Mouse (Mus musculus): ENCODE measurements around the gene Adcy3.
A peak's percentile ranks its signal among the peaks of the same experiment; 100 is the strongest.

The Adcy3 gene

DNA sequence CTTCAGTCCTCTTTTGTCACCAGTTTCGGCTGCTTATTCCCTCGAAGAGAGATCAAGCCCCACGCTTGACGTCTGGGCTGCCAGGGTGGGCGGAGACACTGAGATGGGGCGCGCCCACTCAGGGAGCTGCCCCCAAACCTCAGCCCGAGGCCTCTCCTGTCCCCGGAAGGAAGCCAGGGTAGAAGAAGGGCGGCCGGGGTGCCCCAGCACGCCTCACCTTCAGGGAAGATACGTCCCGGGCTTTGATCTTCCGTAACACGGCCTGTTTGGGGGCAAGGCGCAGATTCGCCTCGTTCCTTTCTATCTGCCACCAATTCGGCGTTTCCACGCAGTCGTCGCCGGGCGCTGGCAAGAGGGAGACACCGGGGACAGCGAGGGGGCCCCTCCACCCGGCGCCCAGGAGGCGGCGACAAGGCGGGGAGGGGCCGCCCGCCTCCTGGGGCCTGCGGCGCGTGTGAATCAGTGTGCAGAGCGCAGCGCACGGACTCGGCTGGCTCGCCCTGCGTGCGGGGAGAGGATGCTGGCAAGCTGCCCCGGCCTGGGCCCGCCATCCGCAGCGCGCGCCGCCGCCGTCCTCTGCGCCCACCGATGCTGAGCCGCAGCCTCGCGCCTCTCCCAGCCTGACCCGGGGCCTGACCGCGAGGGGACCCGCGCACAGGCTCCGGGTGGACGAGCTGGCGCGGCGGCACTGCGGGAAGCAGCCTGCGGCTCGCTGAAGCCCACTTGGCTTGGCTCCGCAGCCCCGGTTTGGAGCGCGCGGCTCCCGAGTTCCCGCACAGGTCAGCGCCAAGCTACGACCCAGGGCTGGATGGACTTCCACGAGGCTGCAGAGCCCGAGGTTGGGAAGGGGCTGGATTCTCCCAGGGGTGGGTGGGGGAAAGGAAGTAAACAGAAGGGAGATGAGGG lies at the start of gene Adcy3:
TSS of gene Adcy3 (plus strand) at position 163 of the 906 bp plus-strand sequence.
- peak; percentile 38 for DNase-seq (ENCODE audit: low read depth, low spot score)

- no peak for DNase-seq (ENCODE audit: low read depth, low spot score)
Observed at GRCm38 (mm10) chr12:4083441-4083840, 49.5 kb upstream of the Adcy3 start.

DNA sequence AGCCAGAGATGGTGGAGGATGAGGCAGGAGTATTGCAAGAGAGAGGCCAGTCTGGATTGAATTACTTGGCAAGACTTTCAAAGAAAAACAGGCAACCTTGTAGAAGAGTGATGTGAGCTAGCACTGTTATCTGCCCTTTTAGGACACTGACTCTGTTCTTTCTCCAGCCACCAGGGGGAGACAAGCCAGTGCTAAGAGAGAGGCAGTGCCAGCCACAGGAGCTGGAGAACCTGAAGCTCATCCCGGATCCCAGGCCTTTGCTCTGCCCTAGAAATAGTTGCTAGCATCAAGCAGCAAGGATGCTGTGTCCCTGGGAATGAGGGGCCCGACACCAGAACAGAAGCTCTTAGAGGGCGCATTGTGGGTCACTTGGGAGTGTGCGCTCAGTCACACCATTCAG lies 25.5 kb upstream of the Adcy3 start:
- DNase-seq (ENCODE audit: low read depth, low spot score): peak; percentile 48

DNA sequence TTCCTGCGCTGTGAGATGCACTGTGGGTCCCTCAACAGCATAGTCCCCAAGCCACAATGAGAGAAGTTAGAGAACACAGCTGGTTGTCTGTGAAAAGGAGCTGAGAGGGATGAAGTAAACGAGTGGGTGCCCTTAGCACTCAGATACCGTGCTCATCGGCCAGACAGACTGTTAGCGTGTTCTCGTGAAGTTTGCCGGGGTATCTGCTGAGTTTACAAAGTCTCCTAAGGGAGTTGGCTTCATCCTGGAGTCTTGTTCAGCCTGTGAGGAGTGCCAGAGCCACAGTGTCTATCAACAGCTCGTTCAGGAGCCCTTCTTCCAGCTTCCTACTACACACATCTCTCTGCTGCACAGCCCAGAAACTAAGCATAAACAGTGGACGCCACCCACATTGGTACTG lies 16.8 kb upstream of the Adcy3 start:
- no peak for DNase-seq (ENCODE audit: low read depth, low spot score)

GRCm38 (mm10) chr12:4117136-4117535 lies 15.8 kb upstream of the Adcy3 start:
- DNase-seq (ENCODE audit: low read depth, low spot score): no peak

DNA sequence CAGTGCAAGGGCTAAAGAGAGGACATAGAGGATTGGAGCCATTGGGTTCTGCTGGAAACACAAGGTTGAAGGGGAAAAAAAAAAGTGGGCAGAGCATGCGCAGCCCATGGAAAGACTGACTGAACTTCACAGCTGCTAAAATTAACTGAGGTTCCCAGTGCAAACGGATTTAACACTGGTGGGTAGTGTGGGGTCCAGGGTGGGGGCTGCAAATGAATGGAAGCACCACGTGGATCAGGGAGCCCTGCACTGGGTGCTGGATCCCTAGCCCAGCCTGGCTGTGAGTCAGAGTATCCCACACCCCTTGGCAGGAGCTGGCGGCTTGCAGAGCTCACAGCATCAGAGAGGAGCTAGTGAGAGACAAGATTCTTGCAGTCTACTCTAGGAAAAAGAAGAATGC lies 15.3 kb upstream of the Adcy3 start:
- no peak for DNase-seq (ENCODE audit: low read depth, low spot score)

DNA sequence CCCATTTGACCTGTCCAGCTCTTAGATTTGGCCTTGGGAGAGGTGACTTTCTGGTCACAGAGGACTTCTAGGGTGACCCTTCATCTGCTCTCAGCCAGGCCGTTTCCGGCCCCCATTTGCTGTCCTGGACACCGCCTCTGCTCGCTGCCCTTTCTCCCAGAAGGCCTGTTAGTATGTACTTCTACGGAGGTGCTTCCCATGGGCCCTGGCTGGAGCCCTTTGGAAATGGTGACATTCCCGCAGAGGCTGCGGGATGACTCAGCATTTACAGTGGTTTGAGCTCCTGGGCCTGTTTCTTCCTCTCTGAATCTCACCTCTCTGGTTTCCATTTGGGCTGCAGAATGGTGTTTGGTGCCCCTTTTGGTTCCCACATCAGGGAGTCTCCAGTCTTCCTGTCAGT lies 5.6 kb upstream of the Adcy3 start:
- DNase-seq (ENCODE audit: low read depth, low spot score): no peak

- DNase-seq (ENCODE audit: low read depth, low spot score): no peak
Observed at GRCm38 (mm10) chr12:4133847-4134212, 927 bp downstream of the Adcy3 start.

DNA sequence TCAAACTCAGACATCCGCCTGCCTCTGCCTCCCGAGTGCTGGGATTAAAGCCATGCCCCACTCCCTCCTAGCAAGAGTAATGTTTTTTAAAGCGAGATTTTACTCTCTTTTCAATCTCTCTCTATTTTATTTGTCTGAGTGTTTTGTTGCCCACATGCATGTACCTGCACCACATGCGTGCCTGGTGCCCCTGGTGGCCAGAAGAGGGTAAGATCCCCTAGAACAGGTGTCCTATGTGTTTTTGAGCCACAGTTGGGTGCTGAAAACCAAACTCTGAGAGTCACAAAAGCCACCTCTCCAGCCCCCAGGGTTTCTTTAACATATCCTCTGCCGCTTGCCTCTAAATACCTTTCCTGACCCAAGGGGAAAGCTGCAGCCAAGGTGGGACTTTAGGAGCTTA lies 10.3 kb downstream of the Adcy3 start:
- no peak for DNase-seq (ENCODE audit: low read depth, low spot score)

- no peak for DNase-seq (ENCODE audit: low read depth, low spot score)
Observed at GRCm38 (mm10) chr12:4150936-4151335, 18.0 kb downstream of the Adcy3 start.

GRCm38 (mm10) chr12:4151969-4152368 lies 19.1 kb downstream of the Adcy3 start:
- no peak for DNase-seq (ENCODE audit: low read depth, low spot score)

GRCm38 (mm10) chr12:4157466-4157865 lies 24.6 kb downstream of the Adcy3 start:
- DNase-seq (ENCODE audit: low read depth, low spot score): no peak

DNA sequence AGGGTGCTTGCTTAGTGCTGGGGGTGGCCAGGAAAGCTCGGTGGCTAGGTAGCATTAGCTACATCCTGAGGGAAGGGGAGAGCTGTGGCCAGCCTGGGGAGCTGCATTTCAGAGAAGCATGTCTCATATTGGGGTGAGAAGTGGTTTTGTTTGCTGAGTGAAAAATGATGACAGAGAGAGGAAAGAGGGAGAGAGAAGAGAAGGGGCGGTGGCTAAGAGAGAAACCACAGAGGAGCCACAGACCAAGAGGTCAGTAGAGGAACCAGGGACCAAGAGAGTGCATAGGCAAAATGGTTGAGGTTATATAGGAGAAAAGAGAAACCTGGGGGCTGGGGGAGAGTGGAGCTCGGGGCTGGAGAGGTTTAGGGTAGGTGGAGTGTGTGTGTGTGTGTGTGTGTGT lies 25.3 kb downstream of the Adcy3 start:
- no peak for DNase-seq (ENCODE audit: low read depth, low spot score)

DNA sequence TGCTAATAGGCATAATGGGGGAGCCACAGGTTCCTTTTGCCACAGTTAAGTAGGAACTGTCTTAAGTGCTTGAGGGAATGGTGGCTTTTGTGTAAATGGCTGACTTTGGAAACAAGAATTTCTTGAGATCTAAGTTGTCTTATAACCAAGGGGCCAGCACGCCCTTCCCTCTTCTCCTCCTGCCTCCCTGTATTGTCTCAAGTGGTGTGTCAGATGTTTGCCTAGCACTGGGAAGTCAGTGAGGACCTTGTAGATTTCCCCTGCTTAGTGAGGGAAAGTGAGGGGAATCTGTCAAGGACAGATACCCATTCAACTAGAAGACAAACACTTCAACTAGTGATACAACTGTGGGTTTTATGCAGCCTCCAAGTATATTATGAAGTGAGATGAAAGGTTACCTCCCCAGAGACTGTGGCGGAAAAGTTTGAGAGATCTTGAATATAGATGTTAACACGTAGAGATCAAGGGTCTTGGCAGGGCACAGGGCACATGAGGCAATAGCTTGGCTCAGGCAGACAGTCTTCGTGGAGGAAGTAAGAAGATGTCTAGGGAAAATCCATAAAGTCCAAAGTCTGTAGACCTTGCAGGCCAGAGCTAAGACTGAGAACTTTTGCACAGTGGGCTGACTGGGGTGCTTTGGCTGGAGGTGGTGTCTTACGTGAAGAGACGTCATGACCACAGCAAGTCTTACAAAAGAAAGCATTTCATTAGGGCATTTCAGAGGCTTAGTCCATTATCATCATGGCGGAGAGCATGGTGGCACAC lies 26.1 kb downstream of the Adcy3 start:
- no peak for DNase-seq (ENCODE audit: low read depth, low spot score)

- DNase-seq (ENCODE audit: low read depth, low spot score): no peak
Observed at GRCm38 (mm10) chr12:4160322-4160721, 27.4 kb downstream of the Adcy3 start.

- no peak for DNase-seq (ENCODE audit: low read depth, low spot score)
Observed at GRCm38 (mm10) chr12:4162886-4163285, 30.0 kb downstream of the Adcy3 start.

GRCm38 (mm10) chr12:4166970-4167369 lies 34.1 kb downstream of the Adcy3 start:
- no peak for DNase-seq (ENCODE audit: low read depth, low spot score)

GRCm38 (mm10) chr12:4169058-4169457 lies 36.2 kb downstream of the Adcy3 start:
- DNase-seq (ENCODE audit: low read depth, low spot score): no peak

- DNase-seq (ENCODE audit: low read depth, low spot score): no peak
Observed at GRCm38 (mm10) chr12:4169622-4170021, 36.7 kb downstream of the Adcy3 start.

DNA sequence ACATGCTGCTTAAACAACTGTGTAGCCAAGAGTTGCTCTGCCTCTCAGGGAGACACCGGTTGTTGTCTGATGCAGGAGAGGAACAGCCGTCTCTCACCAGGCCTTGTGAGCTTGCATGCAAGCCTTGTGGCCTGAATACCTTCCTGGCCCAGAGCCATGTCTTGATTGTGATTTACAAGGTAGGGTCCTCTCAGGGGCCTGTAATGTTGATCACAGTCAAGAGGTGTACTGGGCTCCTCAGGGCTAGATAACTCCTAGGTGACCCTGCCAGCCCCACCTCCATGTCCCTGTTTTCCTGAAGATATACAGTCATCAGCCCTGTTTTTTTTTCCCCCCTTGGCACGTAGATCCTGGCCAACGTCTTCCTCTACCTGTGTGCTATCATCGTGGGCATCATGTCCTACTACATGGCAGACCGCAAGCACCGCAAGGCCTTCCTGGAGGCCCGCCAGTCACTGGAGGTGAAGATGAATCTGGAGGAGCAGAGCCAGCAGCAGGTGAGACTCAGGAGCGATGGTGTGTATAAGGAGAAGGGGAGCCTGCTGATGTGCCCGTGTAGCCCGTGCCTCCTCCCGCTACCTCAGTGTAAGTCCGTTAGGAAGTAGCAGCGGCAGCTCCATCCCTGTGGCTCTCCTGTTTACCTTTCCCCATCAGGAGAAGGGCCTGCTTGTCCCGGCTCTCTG lies 40.3 kb downstream of the Adcy3 start:
- no peak for DNase-seq (ENCODE audit: low read depth, low spot score)

GRCm38 (mm10) chr12:4178839-4179238 lies 45.9 kb downstream of the Adcy3 start:
- no peak for DNase-seq (ENCODE audit: low read depth, low spot score)

DNA sequence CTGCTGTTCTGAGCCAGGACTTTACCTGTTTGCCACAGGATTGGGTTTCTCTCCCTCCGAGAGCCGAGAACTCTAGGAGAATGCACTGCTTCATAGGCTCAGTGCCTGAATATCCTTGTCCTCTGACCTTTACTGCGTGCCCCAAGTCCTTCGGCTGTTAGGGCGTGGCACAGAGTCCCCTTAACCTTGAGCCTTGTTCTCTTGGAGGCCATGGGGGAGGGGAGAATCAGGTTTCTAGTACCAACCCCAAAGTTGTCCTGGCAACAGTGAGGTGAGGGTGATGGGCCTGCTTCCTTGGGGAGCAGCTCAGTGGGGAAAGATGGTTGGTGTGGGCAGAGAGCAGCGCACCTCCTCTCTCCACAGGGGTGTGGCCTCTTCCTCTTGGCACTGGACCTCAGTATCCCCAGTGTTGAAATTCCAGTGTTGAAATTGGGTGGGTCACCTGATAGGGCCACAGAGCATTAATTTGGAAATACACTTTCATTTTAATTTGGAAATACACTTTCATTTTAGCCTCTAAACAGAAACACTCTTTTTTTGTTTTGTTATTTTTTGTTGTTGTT lies 46.8 kb downstream of the Adcy3 start:
- no peak for DNase-seq (ENCODE audit: low read depth, low spot score)

Measured in forelimb bud, embryonic 11.5 days (tissue).